Mouse (Mus musculus): ENCODE results near the gene Ndc1. TPM values are rescaled to one million over a fixed set of nuclear protein-coding genes. Genes with fewer than 3 reads are reported as not detected.

The Ndc1 gene
- 14.2 and 14.3 TPM in 2 replicates for polyA plus RNA-seq (2015; fragmentation: Nextera tagmentation; extraction: Ambion mirVana)

DNA sequence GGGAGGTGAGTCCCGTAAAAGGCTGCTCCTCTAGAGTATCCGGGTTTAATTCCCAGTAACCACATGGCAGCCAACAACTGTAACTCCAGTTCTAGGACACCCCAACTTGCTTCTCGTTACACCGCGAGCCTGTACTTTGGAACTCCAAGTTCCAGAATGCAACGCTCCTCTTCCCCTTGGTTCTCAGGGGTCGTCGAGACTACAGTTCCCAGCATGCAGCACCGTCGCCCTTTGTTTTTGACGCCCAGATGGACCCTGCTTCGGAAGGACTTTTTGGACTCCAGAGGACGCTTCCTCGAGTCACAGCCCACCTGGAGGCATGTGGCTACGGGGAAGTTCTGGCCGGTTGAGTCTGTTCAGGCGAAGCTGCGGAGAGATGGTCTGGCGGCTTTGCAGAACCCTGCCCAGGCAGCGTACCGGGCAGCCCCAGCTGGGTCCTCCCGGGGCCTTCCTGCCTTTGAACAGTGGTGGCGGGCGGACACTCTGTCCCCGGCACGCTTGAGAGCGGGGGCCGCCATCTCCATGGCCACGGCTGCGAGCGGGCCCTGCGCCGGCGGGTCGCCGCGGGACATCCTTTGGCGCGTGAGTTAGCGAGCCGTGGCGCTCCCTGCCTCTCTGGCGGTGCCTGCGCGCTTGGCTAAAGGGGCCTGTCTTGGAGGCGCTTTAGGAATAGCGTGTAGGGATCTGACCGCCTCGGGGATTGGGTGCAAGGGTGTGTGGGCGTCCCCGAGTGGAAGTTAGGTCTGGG is at the start of gene Ndc1:
Ndc1 (plus strand) TSS at position 218 of the 748 bp plus-strand sequence.
- H3K27ac ChIP-seq (replicated peaks) = peak within 1 kb of the TSS; percentile 78
- H3K9me3 ChIP-seq (replicated peaks) = no peaks in the 10 kb centered on the region
- no peaks in the 10 kb centered on the region for H3K27me3 ChIP-seq
- H3K4me2 ChIP-seq = peak within 1 kb of the TSS; percentile 77
- WGBS (ENCODE audit: insufficient replicate concordance) = under 1% methylated on average over 51 of the region's 51 CpGs
- ATAC-seq (ENCODE audit: insufficient read depth) = peak; percentile 98
- peaks cover 23% of the 10 kb centered on the region for H3K36me3 ChIP-seq (replicated peaks)
- H3K4me3 ChIP-seq (replicated peaks) = peak within 1 kb of the TSS; percentile 66
- peak within 1 kb of the TSS; percentile 61 for H3K9ac ChIP-seq
- peaks cover 25% of the 10 kb centered on the region for H3K4me1 ChIP-seq (replicated peaks)

GRCm38 (mm10) chr4:107318646-107319045 is 48.9 kb upstream of the Ndc1 start:
- Histone ChIP-seq H3K4me2 (no peak overlapping the region), H3K36me3 (replicated peaks) (peaks cover 24% of the 10 kb centered on the region), H3K4me1 (replicated peaks) (peaks cover 17% of the 10 kb centered on the region), H3K27ac (replicated peaks) (no peak overlapping the region), H3K9ac (no peak overlapping the region), H3K27me3 (no peaks in the 10 kb centered on the region), H3K4me3 (replicated peaks) (no peak overlapping the region), H3K9me3 (replicated peaks) (no peaks in the 10 kb centered on the region)
- no peak for ATAC-seq (ENCODE audit: insufficient read depth)
- WGBS (ENCODE audit: insufficient replicate concordance) = 76% methylated on average over 8 of the region's 8 CpGs

- H3K27ac ChIP-seq (replicated peaks) = no peak overlapping the region
- H3K27me3 ChIP-seq = no peaks in the 10 kb centered on the region
- H3K9me3 ChIP-seq (replicated peaks) = no peaks in the 10 kb centered on the region
- no peak overlapping the region for H3K4me2 ChIP-seq
- WGBS (ENCODE audit: insufficient replicate concordance) = 57% methylated on average over 2 of the region's 2 CpGs
- H3K9ac ChIP-seq = no peak overlapping the region
- no peaks in the 10 kb centered on the region for H3K4me1 ChIP-seq (replicated peaks)
- ATAC-seq (ENCODE audit: insufficient read depth) = no peak
- peaks cover 24% of the 10 kb centered on the region for H3K36me3 ChIP-seq (replicated peaks)
- H3K4me3 ChIP-seq (replicated peaks) = no peak overlapping the region
These were observed 46.5 kb upstream of the Ndc1 start for GRCm38 (mm10) chr4:107321041-107321440.

DNA sequence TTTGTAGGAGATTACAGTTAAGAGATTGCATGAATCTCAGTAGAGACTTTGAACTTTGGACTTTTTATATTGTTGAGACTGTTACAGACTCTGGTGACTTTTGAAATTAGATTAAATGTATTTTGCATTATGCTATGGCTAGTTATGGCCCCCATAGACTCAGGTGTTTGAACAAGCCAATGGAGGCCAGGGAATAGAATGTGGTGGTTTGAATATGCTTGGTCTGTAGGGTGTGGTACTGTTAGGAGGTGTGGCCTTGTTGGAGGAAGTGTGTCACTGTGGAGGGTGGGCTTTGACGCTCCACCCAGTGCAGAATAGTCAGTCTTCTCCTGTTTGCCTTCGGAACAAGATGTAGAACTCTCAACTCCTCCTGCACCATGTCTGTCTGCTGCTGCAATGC is 44.5 kb upstream of the Ndc1 start:
- no peaks in the 10 kb centered on the region for H3K27me3 ChIP-seq
- H3K36me3 ChIP-seq (replicated peaks) = peaks cover 14% of the 10 kb centered on the region
- WGBS (ENCODE audit: insufficient replicate concordance) = 61% methylated on average over 2 of the region's 2 CpGs
- H3K9me3 ChIP-seq (replicated peaks) = no peaks in the 10 kb centered on the region
- H3K4me1 ChIP-seq (replicated peaks) = no peaks in the 10 kb centered on the region
- no peak for ATAC-seq (ENCODE audit: insufficient read depth)
- H3K27ac ChIP-seq (replicated peaks) = no peak overlapping the region
- H3K4me3 ChIP-seq (replicated peaks) = no peak overlapping the region
- no peak overlapping the region for H3K9ac ChIP-seq
- no peak overlapping the region for H3K4me2 ChIP-seq

- 78% methylated on average over 8 of the region's 8 CpGs for WGBS (ENCODE audit: insufficient replicate concordance)
- Histone ChIP-seq H3K4me1 (replicated peaks) (no peaks in the 10 kb centered on the region), H3K36me3 (replicated peaks) (0 out of 2 replicates have a peak, but pooled peaks cover 1% of the 10 kb centered on the region), H3K9me3 (replicated peaks) (no peaks in the 10 kb centered on the region), H3K9ac (no peak overlapping the region), H3K27ac (replicated peaks) (no peak overlapping the region), H3K27me3 (no peaks in the 10 kb centered on the region), H3K4me2 (no peak overlapping the region), H3K4me3 (replicated peaks) (no peak overlapping the region)
- no peak for ATAC-seq (ENCODE audit: insufficient read depth)
These were observed 39.1 kb upstream of the Ndc1 start for GRCm38 (mm10) chr4:107328530-107328929.

DNA sequence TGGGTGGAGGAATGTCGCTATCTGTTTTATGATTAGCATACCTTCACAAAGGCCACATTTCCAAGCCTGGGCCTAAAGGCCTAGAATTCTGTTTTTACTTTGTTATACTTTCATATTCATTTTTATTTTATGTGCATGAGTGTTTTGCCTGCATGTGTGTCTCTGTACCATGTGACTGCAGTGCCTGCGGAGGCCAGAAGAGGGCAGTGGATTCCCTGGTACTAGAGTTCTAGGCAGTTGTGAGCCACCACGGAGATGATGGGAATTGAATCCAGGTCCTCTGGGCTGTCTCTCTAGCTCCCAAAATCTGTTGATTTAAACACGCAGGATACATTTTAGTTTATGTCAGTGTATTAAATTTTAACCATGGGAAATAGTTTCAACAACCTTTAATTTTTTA is 34.1 kb upstream of the Ndc1 start:
- Histone ChIP-seq H3K4me3 (replicated peaks) (no peak overlapping the region), H3K27me3 (no peaks in the 10 kb centered on the region), H3K4me1 (replicated peaks) (no peaks in the 10 kb centered on the region), H3K4me2 (no peak overlapping the region), H3K9me3 (replicated peaks) (no peaks in the 10 kb centered on the region), H3K9ac (no peak overlapping the region), H3K27ac (replicated peaks) (no peak overlapping the region), H3K36me3 (replicated peaks) (0 out of 2 replicates have a peak, but pooled peaks cover 3% of the 10 kb centered on the region)
- 82% methylated on average over 4 of the region's 4 CpGs for WGBS (ENCODE audit: insufficient replicate concordance)
- no peak for ATAC-seq (ENCODE audit: insufficient read depth)

DNA sequence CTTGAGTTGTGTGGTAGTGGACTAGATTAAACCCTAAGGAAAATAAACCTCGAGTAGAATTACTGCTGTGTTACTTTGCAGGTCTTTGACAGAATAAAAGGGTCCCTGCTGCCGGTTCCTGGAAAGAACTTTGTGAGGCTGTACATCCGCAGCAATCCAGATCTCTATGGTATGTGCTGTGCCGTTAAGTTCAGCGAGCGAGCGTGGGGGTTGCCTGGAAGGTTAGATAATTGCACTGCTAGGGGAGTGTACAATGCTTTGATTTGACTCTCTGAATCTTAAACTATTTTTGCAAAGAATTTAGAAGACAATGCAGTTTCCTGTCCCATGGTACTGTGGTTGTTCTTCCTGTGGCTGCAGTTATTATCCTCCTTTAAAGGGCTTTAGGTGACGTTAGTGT is 31.2 kb upstream of the Ndc1 start:
- Histone ChIP-seq H3K4me2 (no peak overlapping the region), H3K9me3 (replicated peaks) (no peaks in the 10 kb centered on the region), H3K27me3 (no peaks in the 10 kb centered on the region), H3K9ac (no peak overlapping the region), H3K36me3 (replicated peaks) (0 out of 2 replicates have a peak, but pooled peaks cover 3% of the 10 kb centered on the region), H3K4me1 (replicated peaks) (no peaks in the 10 kb centered on the region), H3K27ac (replicated peaks) (no peak overlapping the region), H3K4me3 (replicated peaks) (no peak overlapping the region)
- 64% methylated on average over 8 of the region's 8 CpGs for WGBS (ENCODE audit: insufficient replicate concordance)
- ATAC-seq (ENCODE audit: insufficient read depth) = no peak

- no peak overlapping the region for H3K9ac ChIP-seq
- H3K4me3 ChIP-seq (replicated peaks) = no peak overlapping the region
- H3K36me3 ChIP-seq (replicated peaks) = 0 out of 2 replicates have a peak, but pooled peaks cover 3% of the 10 kb centered on the region
- WGBS (ENCODE audit: insufficient replicate concordance) = 77% methylated on average over 5 of the region's 5 CpGs
- no peaks in the 10 kb centered on the region for H3K9me3 ChIP-seq (replicated peaks)
- no peak overlapping the region for H3K27ac ChIP-seq (replicated peaks)
- ATAC-seq (ENCODE audit: insufficient read depth) = no peak
- no peaks in the 10 kb centered on the region for H3K27me3 ChIP-seq
- no peak overlapping the region for H3K4me2 ChIP-seq
- no peaks in the 10 kb centered on the region for H3K4me1 ChIP-seq (replicated peaks)
These were observed 30.1 kb upstream of the Ndc1 start for GRCm38 (mm10) chr4:107337455-107337854.

DNA sequence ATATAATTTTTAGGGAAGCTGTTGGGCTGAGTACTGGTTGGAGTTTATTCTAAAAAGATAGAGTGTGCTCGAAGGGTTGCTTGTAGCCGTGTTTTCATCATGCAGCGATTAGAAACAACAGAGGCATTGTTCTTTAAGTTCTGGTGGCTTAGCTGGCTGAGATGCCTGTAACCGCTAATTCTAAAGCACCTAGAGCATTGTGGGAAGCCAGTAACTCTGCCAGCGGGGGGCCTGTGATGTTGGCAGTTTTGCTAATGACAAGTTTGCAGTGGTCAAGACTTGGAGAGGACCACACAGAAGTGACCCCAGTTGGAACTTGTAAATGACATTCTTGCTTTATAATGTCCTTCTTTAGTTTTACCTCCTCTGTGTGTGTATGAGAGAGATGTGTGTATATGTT is 26.2 kb upstream of the Ndc1 start:
- Histone ChIP-seq H3K9ac (no peak overlapping the region), H3K4me1 (replicated peaks) (no peaks in the 10 kb centered on the region), H3K9me3 (replicated peaks) (no peaks in the 10 kb centered on the region), H3K4me3 (replicated peaks) (no peak overlapping the region), H3K4me2 (no peak overlapping the region), H3K36me3 (replicated peaks) (peaks cover 4% of the 10 kb centered on the region; the same call in 1 of the 2 replicates), H3K27me3 (no peaks in the 10 kb centered on the region), H3K27ac (replicated peaks) (no peak overlapping the region)
- no peak for ATAC-seq (ENCODE audit: insufficient read depth)
- WGBS (ENCODE audit: insufficient replicate concordance) = 69% methylated on average over 5 of the region's 5 CpGs

GRCm38 (mm10) chr4:107344612-107345011 is 23.0 kb upstream of the Ndc1 start:
- 75% methylated on average over 7 of the region's 7 CpGs for WGBS (ENCODE audit: insufficient replicate concordance)
- no peak for ATAC-seq (ENCODE audit: insufficient read depth)

DNA sequence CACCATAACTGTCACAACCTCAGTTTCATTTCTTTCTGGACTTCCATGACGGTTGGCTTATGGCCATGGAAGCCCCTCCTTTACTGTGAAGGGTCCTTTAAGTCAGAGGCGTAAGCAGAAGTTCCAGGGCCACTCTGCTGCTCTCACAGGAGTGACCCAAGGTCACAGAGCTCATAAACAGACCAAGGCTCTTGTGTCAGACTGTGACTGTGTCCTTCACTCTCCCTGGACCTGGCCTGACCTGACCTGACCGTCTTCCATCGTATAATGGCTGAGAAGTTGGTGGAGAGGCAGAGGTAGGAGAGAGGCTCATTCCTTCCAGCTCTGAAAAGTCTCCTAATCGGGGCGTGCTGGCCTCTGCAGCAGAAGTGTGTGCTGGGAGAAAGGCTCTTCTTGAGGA is 20.4 kb upstream of the Ndc1 start:
- peaks cover 4% of the 10 kb centered on the region; the same call in 1 of the 2 replicates for H3K36me3 ChIP-seq (replicated peaks)
- ATAC-seq (ENCODE audit: insufficient read depth) = no peak
- no peak overlapping the region for H3K4me2 ChIP-seq
- no peak overlapping the region for H3K9ac ChIP-seq
- no peaks in the 10 kb centered on the region for H3K27me3 ChIP-seq
- peaks cover 4% of the 10 kb centered on the region; the same call in 1 of the 2 replicates for H3K4me1 ChIP-seq (replicated peaks)
- no peak overlapping the region for H3K27ac ChIP-seq (replicated peaks)
- H3K4me3 ChIP-seq (replicated peaks) = no peak overlapping the region
- 67% methylated on average over 6 of the region's 6 CpGs for WGBS (ENCODE audit: insufficient replicate concordance)
- H3K9me3 ChIP-seq (replicated peaks) = no peaks in the 10 kb centered on the region

More at GRCm38 (mm10) chr4:107344612-107345011, 23.0 kb upstream of the Ndc1 start:
- Histone ChIP-seq H3K4me3 (replicated peaks) (no peak overlapping the region), H3K27ac (replicated peaks) (no peak overlapping the region), H3K4me2 (no peak overlapping the region), H3K9me3 (replicated peaks) (no peaks in the 10 kb centered on the region), H3K4me1 (replicated peaks) (peaks cover 4% of the 10 kb centered on the region; the same call in 1 of the 2 replicates), H3K9ac (no peak overlapping the region), H3K36me3 (replicated peaks) (peaks cover 4% of the 10 kb centered on the region; the same call in 1 of the 2 replicates), H3K27me3 (no peaks in the 10 kb centered on the region)

Measured in liver, embryonic 15.5 days (tissue).